Comparison of ENCODE assay signal across 8 mouse cellular contexts in genomic region chr11:94563821-94564220, GRCm38 (mm10). TPM values are rescaled to one million over a fixed set of nuclear protein-coding genes. Genes with fewer than 3 reads are reported as not detected.
DNase-seq lines count a peak whose midpoint lies in the region; ATAC-seq lines count a peak whose summit lies in the region.

No protein-coding gene starts in this region.

- H3K4me2 ChIP-seq in heart, embryonic 14.5 days (ENCODE audit: low read length) = peak overlapping the region; percentile 73
- H3K4me2 ChIP-seq in embryonic facial prominence, embryonic 13.5 days = peak overlapping the region; percentile 56
- peak overlapping the region; percentile 53; the same call in 1 of the 2 replicates for H3K4me2 ChIP-seq in hindbrain, embryonic 13.5 days

- 0 out of 2 replicates have a peak, but pooled peaks have one; percentile 37 for ATAC-seq in heart, embryonic 14.5 days (ENCODE audit: insufficient number of reproducible peaks, insufficient read depth, low FRiP score, low read depth)
- ATAC-seq in embryonic facial prominence, embryonic 13.5 days (ENCODE audit: insufficient number of reproducible peaks, insufficient read depth, low FRiP score, low TSS enrichment, low read depth) = no peak
- ATAC-seq in hindbrain, embryonic 13.5 days (ENCODE audit: low FRiP score) = no peak
- ATAC-seq in megakaryocyte progenitor cell, adult 5-6 weeks (replicated peaks; ENCODE audit: poor library complexity) = peak; percentile 46

- no peak overlapping the region for H3K27ac ChIP-seq in heart, embryonic 14.5 days (replicated peaks in 1 of 2; ENCODE audit: control insufficient read depth in 1 of 2, insufficient read depth in 1 of 2, low read depth in 2 of 2, low read length in 2 of 2)
- H3K27ac ChIP-seq in embryonic facial prominence, embryonic 13.5 days = no peak overlapping the region
- no peak overlapping the region for H3K27ac ChIP-seq in hindbrain, embryonic 13.5 days

- H3K36me3 ChIP-seq in heart, embryonic 14.5 days (ENCODE audit: control insufficient read depth, insufficient read depth, low read length) = 0 out of 2 replicates have a peak, but pooled peaks cover 4% of the 10 kb centered on the region
- peaks cover 19% of the 10 kb centered on the region for H3K36me3 ChIP-seq in embryonic facial prominence, embryonic 13.5 days
- H3K36me3 ChIP-seq in hindbrain, embryonic 13.5 days = no peaks in the 10 kb centered on the region

- WGBS in heart, embryonic 14.5 days = 52% methylated on average over 5 of the region's 5 CpGs
- WGBS in embryonic facial prominence, embryonic 13.5 days = 50% methylated on average over 5 of the region's 5 CpGs
- 61% methylated on average over 5 of the region's 5 CpGs for WGBS in hindbrain, embryonic 13.5 days

- peak overlapping the region; percentile 67 for H3K9ac ChIP-seq in heart, embryonic 14.5 days (ENCODE audit: low read length)
- peak overlapping the region; percentile 55; the same call in 1 of the 2 replicates for H3K9ac ChIP-seq in embryonic facial prominence, embryonic 13.5 days
- H3K9ac ChIP-seq in hindbrain, embryonic 13.5 days = 0 out of 2 replicates have a peak overlapping the region, but pooled peaks have one; percentile 63

- H3K4me3 ChIP-seq in heart, embryonic 14.5 days (ENCODE audit: control insufficient read depth in 1 of 2, insufficient read depth in 1 of 2, low read depth in 1 of 2, low read length in 2 of 2) = peak overlapping the region in 1 of 2 experiments; percentile 30; a peak in 2 of 4 replicates
- H3K4me3 ChIP-seq in embryonic facial prominence, embryonic 13.5 days = peak overlapping the region; percentile 32
- H3K4me3 ChIP-seq in hindbrain, embryonic 13.5 days = no peak overlapping the region

- H3K27me3 ChIP-seq in heart, embryonic 14.5 days (ENCODE audit: control insufficient read depth, insufficient read depth, low read length) = peaks cover 15% of the 10 kb centered on the region
- H3K27me3 ChIP-seq in embryonic facial prominence, embryonic 13.5 days = peaks cover 33% of the 10 kb centered on the region
- H3K27me3 ChIP-seq in hindbrain, embryonic 13.5 days = peaks cover 33% of the 10 kb centered on the region

- no peak for DNase-seq in heart, adult 9 months (ENCODE audit: low spot score in 2 of 2)
- DNase-seq in right cerebral cortex, adult 2 months (ENCODE audit: low spot score in 2 of 2) = no peak
- no peak for DNase-seq in right cerebral cortex, postnatal 10 days (ENCODE audit: low spot score in 2 of 2)
- no peak for DNase-seq in adrenal gland, postnatal 10 days

- H3K4me1 ChIP-seq in heart, embryonic 14.5 days (ENCODE audit: control insufficient read depth in 2 of 2, insufficient read depth in 2 of 2, low read length in 2 of 2) = peaks cover 12 to 14% of the 10 kb centered on the region in 2 experiments
- H3K4me1 ChIP-seq in embryonic facial prominence, embryonic 13.5 days = peaks cover 22% of the 10 kb centered on the region
- peaks cover 15% of the 10 kb centered on the region for H3K4me1 ChIP-seq in hindbrain, embryonic 13.5 days (replicated peaks)

- no peaks in the 10 kb centered on the region for H3K9me3 ChIP-seq in heart, embryonic 14.5 days (ENCODE audit: control insufficient read depth, low read length)
- no peaks in the 10 kb centered on the region for H3K9me3 ChIP-seq in embryonic facial prominence, embryonic 13.5 days
- H3K9me3 ChIP-seq in hindbrain, embryonic 13.5 days = no peaks in the 10 kb centered on the region

RNA-seq across cellular contexts. Expression of gene Chad, which starts 1.0 kb away (rescaled TPM):
- 0.15 and 0.42 TPM in 2 replicates for polyA plus RNA-seq in heart, embryonic 14.5 days (2014; fragmentation: Nextera tagmentation; extraction: Ambion mirVana)
- polyA plus RNA-seq in embryonic facial prominence, embryonic 13.5 days (2015; fragmentation: Nextera tagmentation; extraction: Ambion mirVana) = 7.1 and 8.4 TPM in 2 replicates
- 0.32 and 0.38 TPM in 2 replicates for polyA plus RNA-seq in hindbrain, embryonic 13.5 days (2015; fragmentation: Nextera tagmentation; extraction: Ambion mirVana)
- not detected in 2 replicates for total RNA-seq in megakaryocyte progenitor cell, adult 5-6 weeks (2015)
- total RNA-seq in megakaryocyte progenitor cell, adult 5-6 weeks (2017) = not detected in 2 replicates
- total RNA-seq in adrenal gland, postnatal 10 days (2021) = 1 to 10 TPM in 1 of 2 experiments, under 1 TPM in 1; 0.39 to 2.9 TPM

RNA-seq across cellular contexts. Expression of gene Rsad1, which starts 14.8 kb away (rescaled TPM):
- 5.4 and 6.9 TPM in 2 replicates for polyA plus RNA-seq in heart, embryonic 14.5 days (2014; fragmentation: Nextera tagmentation; extraction: Ambion mirVana)
- polyA plus RNA-seq in embryonic facial prominence, embryonic 13.5 days (2015; fragmentation: Nextera tagmentation; extraction: Ambion mirVana) = 4.0 and 4.6 TPM in 2 replicates
- 4.7 and 5.1 TPM in 2 replicates for polyA plus RNA-seq in hindbrain, embryonic 13.5 days (2015; fragmentation: Nextera tagmentation; extraction: Ambion mirVana)
- 4.4 and 5.0 TPM in 2 replicates for total RNA-seq in megakaryocyte progenitor cell, adult 5-6 weeks (2015)
- 5.0 and 6.2 TPM in 2 replicates for total RNA-seq in megakaryocyte progenitor cell, adult 5-6 weeks (2017)
- total RNA-seq in adrenal gland, postnatal 10 days (2021) = 10 to 100 TPM in 1 of 2 experiments, 1 to 10 TPM in 1; 8.3 to 10.1 TPM

RNA-seq across cellular contexts. Expression of gene Acsf2, which starts 37.9 kb away (rescaled TPM):
- 3.9 and 4.0 TPM in 2 replicates for polyA plus RNA-seq in heart, embryonic 14.5 days (2014; fragmentation: Nextera tagmentation; extraction: Ambion mirVana)
- 7.1 and 8.3 TPM in 2 replicates for polyA plus RNA-seq in embryonic facial prominence, embryonic 13.5 days (2015; fragmentation: Nextera tagmentation; extraction: Ambion mirVana)
- 1.6 and 1.7 TPM in 2 replicates for polyA plus RNA-seq in hindbrain, embryonic 13.5 days (2015; fragmentation: Nextera tagmentation; extraction: Ambion mirVana)
- total RNA-seq in megakaryocyte progenitor cell, adult 5-6 weeks (2015) = 18.1 and 18.6 TPM in 2 replicates
- 2.5 and 2.7 TPM in 2 replicates for total RNA-seq in megakaryocyte progenitor cell, adult 5-6 weeks (2017)
- 10 to 100 TPM; 55.9 to 57.7 TPM for total RNA-seq in adrenal gland, postnatal 10 days (2021)

RNA-seq across cellular contexts. Expression of gene Mycbpap, which starts 42.3 kb away (rescaled TPM):
- 4.7 and 6.6 TPM in 2 replicates for polyA plus RNA-seq in heart, embryonic 14.5 days (2014; fragmentation: Nextera tagmentation; extraction: Ambion mirVana)
- polyA plus RNA-seq in embryonic facial prominence, embryonic 13.5 days (2015; fragmentation: Nextera tagmentation; extraction: Ambion mirVana) = 1.4 and 3.6 TPM in 2 replicates
- polyA plus RNA-seq in hindbrain, embryonic 13.5 days (2015; fragmentation: Nextera tagmentation; extraction: Ambion mirVana) = 3.2 and 3.8 TPM in 2 replicates
- not detected in 2 replicates for total RNA-seq in megakaryocyte progenitor cell, adult 5-6 weeks (2015)
- 0.20 and 2.5 TPM in 2 replicates for total RNA-seq in megakaryocyte progenitor cell, adult 5-6 weeks (2017)
- 1 to 10 TPM; 3.3 to 4.8 TPM for total RNA-seq in adrenal gland, postnatal 10 days (2021)

Comparison
In these comparisons a context has a peak if more than half of its experiments do, and no peak if none do; other contexts are left out.
1. ATAC-seq: peak in heart, embryonic 14.5 days (single experiment) and megakaryocyte progenitor cell, adult 5-6 weeks (single experiment); none in embryonic facial prominence, embryonic 13.5 days (single experiment) and hindbrain, embryonic 13.5 days (single experiment).
2. Peak in every context shown above with its lines, with median percentiles within 50 percentile points of each other: H3K4me2 ChIP-seq and H3K9ac ChIP-seq.